Mouse (Mus musculus): Measurements from ENCODE around the gene AU015836.
"Not testable (repeated sequence)": the region's sequence is repeated elsewhere in the genome, so short reads cannot be mapped to it uniquely, and the experiment has no call there.

AU015836 gene

GRCm38 (mm10) chrX:93968444-93968843, at the start of gene AU015836:
TSS of gene AU015836 (plus strand) at chrX:93968659.
- DNase-seq: no peak

GRCm38 (mm10) chrX:93919017-93919416, 49.4 kb upstream of the AU015836 start:
- no peak for DNase-seq

GRCm38 (mm10) chrX:93928379-93928778, 40.1 kb upstream of the AU015836 start:
- DNase-seq: no peak

GRCm38 (mm10) chrX:93928794-93929193, 39.7 kb upstream of the AU015836 start:
- no peak for DNase-seq

- DNase-seq: no peak
These were observed 36.8 kb upstream of the AU015836 start for GRCm38 (mm10) chrX:93931694-93932093.

- no peak for DNase-seq
These were observed 11.7 kb upstream of the AU015836 start for GRCm38 (mm10) chrX:93956727-93957126.

- no peak for DNase-seq
These were observed 10.0 kb upstream of the AU015836 start for GRCm38 (mm10) chrX:93958502-93958901.

- no peak for DNase-seq
These were observed 11.9 kb downstream of the AU015836 start for GRCm38 (mm10) chrX:93980341-93980740.

GRCm38 (mm10) chrX:93982193-93982592, 13.7 kb downstream of the AU015836 start:
- no peak for DNase-seq

GRCm38 (mm10) chrX:93985096-93985495, 16.6 kb downstream of the AU015836 start:
- not testable (repeated sequence) for DNase-seq

- DNase-seq: no peak
These were observed 38.5 kb downstream of the AU015836 start for GRCm38 (mm10) chrX:94006991-94007390.

GRCm38 (mm10) chrX:94009442-94009841, 41.0 kb downstream of the AU015836 start:
- no peak for DNase-seq

- DNase-seq: no peak
These were observed 43.3 kb downstream of the AU015836 start for GRCm38 (mm10) chrX:94011656-94012173.

GRCm38 (mm10) chrX:94012479-94013167, 44.2 kb downstream of the AU015836 start:
- DNase-seq: no peak

GRCm38 (mm10) chrX:94016891-94017290, 48.4 kb downstream of the AU015836 start:
- DNase-seq: no peak

- DNase-seq: no peak
These were observed 53.9 kb downstream of the AU015836 start for GRCm38 (mm10) chrX:94022264-94022874.
